Mouse (Mus musculus) MEL (cell line): ENCODE data around the gene Bves. TPM values are rescaled to one million over a fixed set of nuclear protein-coding genes. Genes with fewer than 3 reads are reported as not detected.
"Not testable (repeated sequence)": the region's sequence is repeated elsewhere in the genome, so short reads cannot be mapped to it uniquely, and the experiment has no call there.

Experiments used
- DNase-seq: peaks from one replicate; pipeline ENCODE4 v3.0.0; 2011; ENCODE audit warnings: low read depth, low spot score
- H3K27ac ChIP-seq: 2 replicates; pipeline ENCODE4 v1.5.1; 2012; ENCODE audit warnings: low read depth, mild to moderate bottlenecking, control low read depth, low read length, moderate library complexity; ENCODE audit not compliant: control insufficient read depth
- H3K27me3 ChIP-seq, 2 experiments: fragments of 150-350 bp in 1 of 2; sonication (generic) in 1 of 2; 2 replicates each; pipeline ENCODE4 v1.6.1; 2012; ENCODE audit warnings: low read length in 2 of 2, mild to moderate bottlenecking in 2 of 2, improper control_type of control experiment in 1 of 2, moderate library complexity in 1 of 2; ENCODE audit not compliant: insufficient read depth in 2 of 2, control insufficient read depth in 1 of 2
- H3K36me3 ChIP-seq, 2 experiments: 2 replicates each; pipeline ENCODE4 v1.6.1; 2012 to 2014; ENCODE audit warnings: low read length in 2 of 2, improper control_type of control experiment in 1 of 2, inconsistent platforms in 1 of 2, mild to moderate bottlenecking in 1 of 2; ENCODE audit not compliant: insufficient read depth in 2 of 2, control insufficient read depth in 1 of 2
- H3K4me1 ChIP-seq, 2 experiments: fragments of 150-350 bp in 1 of 2; sonication (generic) in 1 of 2; 2 replicates each; pipeline ENCODE4 v1.6.1; 2012; ENCODE audit warnings: low read length in 2 of 2, improper control_type of control experiment in 1 of 2, mild to moderate bottlenecking in 1 of 2; ENCODE audit not compliant: insufficient read depth in 2 of 2, control insufficient read depth in 1 of 2
- H3K4me3 ChIP-seq, 2 experiments: fragments of 150-350 bp in 1 of 2; sonication (generic) in 1 of 2; 2 replicates each; pipeline ENCODE4 v1.5.1; 2012; ENCODE audit warnings: low read depth in 2 of 2, low read length in 2 of 2, mild to moderate bottlenecking in 2 of 2, moderate library complexity in 2 of 2, control low read depth in 1 of 2, improper control_type of control experiment in 1 of 2; ENCODE audit not compliant: control insufficient read depth in 1 of 2, insufficient read depth in 1 of 2
- H3K79me2 ChIP-seq: 2 replicates; pipeline ENCODE4 v1.6.1; 2012; ENCODE audit warnings: mild to moderate bottlenecking, low read length, moderate library complexity; ENCODE audit not compliant: control insufficient read depth, poor library complexity, insufficient read depth
- H3K9ac ChIP-seq: 2 replicates; pipeline ENCODE4 v1.6.1; 2012; ENCODE audit warnings: low read depth, mild to moderate bottlenecking, control low read depth, low read length, moderate library complexity; ENCODE audit not compliant: control insufficient read depth, poor library complexity, severe bottlenecking
- H3K9me3 ChIP-seq: fragments of 150-350 bp; sonication (generic); replicated peaks from 2 replicates; pipeline ENCODE4 v1.6.1; 2012; ENCODE audit warnings: mild to moderate bottlenecking, low read length, improper control_type of control experiment, moderate library complexity; ENCODE audit not compliant: insufficient read depth
- BHLHE40 ChIP-seq: IDR thresholded peaks from 2 replicates; pipeline ENCODE4 v1.6.1; 2012; ENCODE audit warnings: low read depth, mild to moderate bottlenecking, inconsistent platforms, low read length, improper control_type of control experiment, borderline replicate concordance
- CHD2 ChIP-seq: IDR thresholded peaks from 2 replicates; pipeline ENCODE4 v1.6.1; 2011; ENCODE audit warnings: low read length, improper control_type of control experiment
- CTCF ChIP-seq, 3 experiments: IDR thresholded peaks in 2 of 3; conservative IDR thresholded peaks in 1 of 3; 2 replicates each; pipeline ENCODE4 v1.5.1; 2011 to 2012; ENCODE audit warnings: low read length in 3 of 3, low read depth in 2 of 3, mild to moderate bottlenecking in 2 of 3, improper control_type of control experiment in 1 of 3, inconsistent platforms in 1 of 3, mixed read lengths in 1 of 3, moderate library complexity in 1 of 3; ENCODE audit not compliant: control insufficient read depth in 1 of 3, insufficient read depth in 1 of 3, poor library complexity in 1 of 3, severe bottlenecking in 1 of 3
- E2F4 ChIP-seq: IDR thresholded peaks from 2 replicates; pipeline ENCODE4 v1.6.1; 2011; ENCODE audit warnings: low read depth, low read length, improper control_type of control experiment, borderline replicate concordance
- ELF1 ChIP-seq: IDR thresholded peaks from 2 replicates; pipeline ENCODE4 v1.6.1; 2014; ENCODE audit warnings: low read depth, mild to moderate bottlenecking, inconsistent platforms, low read length, improper control_type of control experiment, moderate library complexity
- ETS1 ChIP-seq: IDR thresholded peaks from 2 replicates; pipeline ENCODE4 v1.6.1; 2012; ENCODE audit warnings: low read depth, mild to moderate bottlenecking, inconsistent platforms, low read length, improper control_type of control experiment, moderate library complexity
- GABPA ChIP-seq: IDR thresholded peaks from 2 replicates; pipeline ENCODE4 v1.6.1; 2012; ENCODE audit warnings: low read depth, mild to moderate bottlenecking, inconsistent platforms, low read length, improper control_type of control experiment, moderate library complexity
- MAZ ChIP-seq: IDR thresholded peaks from 2 replicates; pipeline ENCODE4 v1.6.1; 2012; ENCODE audit warnings: low read depth, mild to moderate bottlenecking, inconsistent platforms, low read length, improper control_type of control experiment
- NELFE ChIP-seq: IDR thresholded peaks from 2 replicates; pipeline ENCODE4 v1.6.1; 2011; ENCODE audit warnings: low read depth, low read length, improper control_type of control experiment
- NRF1 ChIP-seq: IDR thresholded peaks from 2 replicates; pipeline ENCODE4 v1.6.1; 2014; ENCODE audit warnings: low read depth, mild to moderate bottlenecking, inconsistent platforms, low read length, improper control_type of control experiment, moderate library complexity; ENCODE audit not compliant: poor library complexity, insufficient read depth, severe bottlenecking
- POLR2A ChIP-seq, 2 experiments: IDR thresholded peaks; 2 replicates each; pipeline ENCODE4 v1.6.1; 2011 to 2012; ENCODE audit warnings: low read length in 2 of 2, mild to moderate bottlenecking in 2 of 2, control low read depth in 1 of 2, improper control_type of control experiment in 1 of 2, low read depth in 1 of 2, moderate library complexity in 1 of 2; ENCODE audit not compliant: control insufficient read depth in 1 of 2, insufficient read depth in 1 of 2, poor library complexity in 1 of 2
- POLR2AphosphoS2 ChIP-seq: IDR thresholded peaks from 2 replicates; pipeline ENCODE4 v1.6.1; 2011; ENCODE audit warnings: low read length, improper control_type of control experiment
- POLR2AphosphoS5 ChIP-seq: IDR thresholded peaks from 2 replicates; pipeline ENCODE4 v1.6.1; 2012; ENCODE audit warnings: low read depth, borderline replicate concordance, mild to moderate bottlenecking, inconsistent platforms, low read length, moderate library complexity, mixed read lengths
- RAD21 ChIP-seq: IDR thresholded peaks from 2 replicates; pipeline ENCODE4 v1.6.1; 2011; ENCODE audit warnings: mild to moderate bottlenecking, low read depth, low read length, improper control_type of control experiment
- RCOR1 ChIP-seq: IDR thresholded peaks from 2 replicates; pipeline ENCODE4 v1.6.1; 2012; ENCODE audit warnings: low read depth, mild to moderate bottlenecking, inconsistent platforms, low read length, improper control_type of control experiment
- SIN3A ChIP-seq: IDR thresholded peaks from 2 replicates; pipeline ENCODE4 v1.6.1; 2012; ENCODE audit warnings: low read length, improper control_type of control experiment, inconsistent platforms
- SMC3 ChIP-seq: IDR thresholded peaks from 2 replicates; pipeline ENCODE4 v1.6.1; 2011; ENCODE audit warnings: low read depth, low read length, improper control_type of control experiment
- TAL1 ChIP-seq: IDR thresholded peaks from 2 replicates; pipeline ENCODE4 v1.6.1; 2012; ENCODE audit warnings: mild to moderate bottlenecking, inconsistent platforms, low read length, moderate library complexity, mixed read lengths
- TBP ChIP-seq: IDR thresholded peaks from 2 replicates; pipeline ENCODE4 v1.8.0; 2011; ENCODE audit warnings: low read depth, low read length, improper control_type of control experiment
- TCF12 ChIP-seq: IDR thresholded peaks from 2 replicates; pipeline ENCODE4 v1.6.1; 2014; ENCODE audit warnings: low read depth, mild to moderate bottlenecking, inconsistent platforms, low read length, improper control_type of control experiment, moderate library complexity
- USF2 ChIP-seq, 2 experiments: IDR thresholded peaks; 2 replicates each; pipeline ENCODE4 v1.6.1; 2011 to 2012; ENCODE audit warnings: improper control_type of control experiment in 2 of 2, low read length in 2 of 2, borderline replicate concordance in 1 of 2, inconsistent platforms in 1 of 2, low read depth in 1 of 2, mild to moderate bottlenecking in 1 of 2; ENCODE audit not compliant: insufficient read depth in 1 of 2
- ZC3H11A ChIP-seq: IDR thresholded peaks from 2 replicates; pipeline ENCODE4 v1.6.1; 2012; ENCODE audit warnings: low read depth, mild to moderate bottlenecking, inconsistent platforms, low read length, improper control_type of control experiment
- ZKSCAN1 ChIP-seq: IDR thresholded peaks from 2 replicates; pipeline ENCODE4 v1.6.1; 2012; ENCODE audit warnings: low read depth, mild to moderate bottlenecking, inconsistent platforms, low read length, improper control_type of control experiment, moderate library complexity
- ZMIZ1 ChIP-seq: IDR thresholded peaks from 2 replicates; pipeline ENCODE4 v1.6.1; 2012; ENCODE audit warnings: low read depth, mild to moderate bottlenecking, inconsistent platforms, low read length, improper control_type of control experiment, moderate library complexity
- polyA plus RNA-seq, 2 experiments: library from polyadenylated mRNA; stranded (reverse) in 1 of 2; unstranded in 1 of 2; fragments of >175 nt in 1 of 2; fragments of >200 nt in 1 of 2; gene quantifications; 2 replicates each; pipeline versions ENCODE4 v1.2.1 to v1.2.4; 2012; ENCODE audit warnings: low replicate concordance in 2 of 2, low read depth in 1 of 2; ENCODE audit not compliant: insufficient read length in 2 of 2, insufficient read depth in 1 of 2, missing spikeins in 1 of 2
- total RNA-seq: library from RNA; depleted of rRNA; stranded (reverse); fragments of 300-350 nt; gene quantifications from 2 replicates; pipeline ENCODE4 v1.2.3, GENCODE M21; 2012

Gene Bves
- total and polyA plus RNA-seq, 3 experiments = not detected

- H3K4me1 ChIP-seq, H3K79me2 ChIP-seq, H3K36me3 ChIP-seq, H3K9me3 ChIP-seq, H3K9ac ChIP-seq, H3K27me3 ChIP-seq, H3K27ac ChIP-seq, H3K4me3 ChIP-seq: not testable (repeated sequence)
- DNase-seq = peak; percentile 7
- TF ChIP-seq SMC3 (peak; percentile 22; the same call in 1 of the 2 replicates), CTCF (IDR thresholded peaks at IDR 0.05 in 2 of 3, conservative IDR thresholded peaks at IDR 0.05 in 1 of 3; ENCODE audit: control insufficient read depth in 1 of 3, insufficient read depth in 1 of 3, low read depth in 2 of 3, low read length in 3 of 3, poor library complexity in 1 of 3, severe bottlenecking in 1 of 3) (peak; percentile 13 to 36 (median 31); a peak in 4 of 6 replicates), RAD21 (peak; percentile 36)
These were observed 12.6 kb downstream of the Bves start for GRCm38 (mm10) chr10:45348143-45348542.

GRCm38 (mm10) chr10:45356091-45356490 lies 20.5 kb downstream of the Bves start:
- H3K27me3 ChIP-seq = no peaks in the 10 kb centered on the region
- H3K4me3 ChIP-seq = no peak overlapping the region
- no peak overlapping the region for H3K9ac ChIP-seq
- no peaks in the 10 kb centered on the region for H3K9me3 ChIP-seq
- no peaks in the 10 kb centered on the region for H3K4me1 ChIP-seq
- no peak for DNase-seq
- no peaks in the 10 kb centered on the region for H3K79me2 ChIP-seq
- no peaks in the 10 kb centered on the region for H3K36me3 ChIP-seq
- no peak for TF ChIP-seq TBP
- no peak for TF ChIP-seq NELFE
- TF ChIP-seq ELF1 = no peak
- no peak for TF ChIP-seq SIN3A
- TF ChIP-seq ZC3H11A = no peak
- no peak for TF ChIP-seq NRF1
- TF ChIP-seq ZMIZ1 = no peak
- no peak for TF ChIP-seq GABPA
- TF ChIP-seq POLR2A (IDR thresholded peaks at IDR 0.05; ENCODE audit: control insufficient read depth in 1 of 2, insufficient read depth in 1 of 2, low read depth in 1 of 2, low read length in 2 of 2, poor library complexity in 1 of 2) = no peak
- no peak for TF ChIP-seq USF2 (IDR thresholded peaks at IDR 0.05; ENCODE audit: borderline replicate concordance in 1 of 2, insufficient read depth in 1 of 2, low read depth in 1 of 2, low read length in 2 of 2)
- TF ChIP-seq BHLHE40 = no peak
- no peak for TF ChIP-seq ZKSCAN1
- H3K27ac ChIP-seq = no peak overlapping the region

GRCm38 (mm10) chr10:45363396-45363795 lies 27.8 kb downstream of the Bves start:
- Histone ChIP-seq H3K4me3 (no peak overlapping the region), H3K9me3 (no peaks in the 10 kb centered on the region), H3K36me3 (no peaks in the 10 kb centered on the region), H3K79me2 (no peaks in the 10 kb centered on the region), H3K4me1 (no peaks in the 10 kb centered on the region), H3K27ac (no peak overlapping the region), H3K27me3 (peaks cover 0 to 3% of the 10 kb centered on the region in 2 experiments; a peak in 2 of 4 replicates), H3K9ac (no peak overlapping the region)
- no peak for DNase-seq
- TF ChIP-seq E2F4 (no peak), TAL1 (no peak), ETS1 (no peak), NELFE (no peak), RCOR1 (no peak), MAZ (no peak), CHD2 (no peak), POLR2AphosphoS2 (no peak), TCF12 (no peak), POLR2AphosphoS5 (no peak)
